Mouse (Mus musculus): ENCODE results near the gene Nrp1. TPM values are rescaled to one million over a fixed set of nuclear protein-coding genes. Genes with fewer than 3 reads are reported as not detected.

Nrp1 gene
- polyA plus RNA-seq, 1 experiment, result 6.0 TPM

- no peaks in the 10 kb centered on the region for H3K4me1 ChIP-seq (ENCODE audit: control insufficient read depth, insufficient read depth, low read length)
- WGBS, result 81% methylated on average over 5 of the region's 5 CpGs
- TF ChIP-seq CTCF (IDR thresholded peaks at IDR 0.05; ENCODE audit: control insufficient read depth, insufficient read depth, low read length) (no peak), POLR2A (IDR thresholded peaks at IDR 0.05; ENCODE audit: borderline replicate concordance, control insufficient read depth, low read depth, low read length) (no peak)
- no peak overlapping the region for H3K27ac ChIP-seq (ENCODE audit: control insufficient read depth, insufficient read depth, low read depth, low read length, poor library complexity)
- H3K4me3 ChIP-seq (replicated peaks; ENCODE audit: control insufficient read depth, low read depth, low read length), result no peak overlapping the region
Observed at GRCm38 (mm10) chr8:128372724-128373123, 14.3 kb downstream of the Nrp1 start.

GRCm38 (mm10) chr8:128373418-128373817 is 15.0 kb downstream of the Nrp1 start:
- Histone ChIP-seq H3K4me1 (ENCODE audit: control insufficient read depth, insufficient read depth, low read length) (no peaks in the 10 kb centered on the region), H3K27ac (ENCODE audit: control insufficient read depth, insufficient read depth, low read depth, low read length, poor library complexity) (no peak overlapping the region), H3K4me3 (replicated peaks; ENCODE audit: control insufficient read depth, low read depth, low read length) (no peak overlapping the region)
- TF ChIP-seq POLR2A (IDR thresholded peaks at IDR 0.05; ENCODE audit: borderline replicate concordance, control insufficient read depth, low read depth, low read length), result no peak
- 78% methylated on average over 6 of the region's 6 CpGs for WGBS

GRCm38 (mm10) chr8:128375291-128375690 is 16.9 kb downstream of the Nrp1 start:
- TF ChIP-seq POLR2A (IDR thresholded peaks at IDR 0.05; ENCODE audit: borderline replicate concordance, control insufficient read depth, low read depth, low read length) (no peak), CTCF (IDR thresholded peaks at IDR 0.05; ENCODE audit: control insufficient read depth, insufficient read depth, low read length) (no peak)
- Histone ChIP-seq H3K4me1 (ENCODE audit: control insufficient read depth, insufficient read depth, low read length) (no peaks in the 10 kb centered on the region), H3K27ac (ENCODE audit: control insufficient read depth, insufficient read depth, low read depth, low read length, poor library complexity) (no peak overlapping the region), H3K4me3 (replicated peaks; ENCODE audit: control insufficient read depth, low read depth, low read length) (no peak overlapping the region)
- 70% methylated on average over 4 of the region's 4 CpGs for WGBS

GRCm38 (mm10) chr8:128383176-128383575 is 24.8 kb downstream of the Nrp1 start:
- H3K4me1 ChIP-seq (ENCODE audit: control insufficient read depth, insufficient read depth, low read length), result no peaks in the 10 kb centered on the region
- WGBS, result 64% methylated on average over 3 of the region's 3 CpGs
- H3K27ac ChIP-seq (ENCODE audit: control insufficient read depth, insufficient read depth, low read depth, low read length, poor library complexity), result no peak overlapping the region
- no peak for TF ChIP-seq CTCF (IDR thresholded peaks at IDR 0.05; ENCODE audit: control insufficient read depth, insufficient read depth, low read length)
- TF ChIP-seq POLR2A (IDR thresholded peaks at IDR 0.05; ENCODE audit: borderline replicate concordance, control insufficient read depth, low read depth, low read length), result no peak
- no peak overlapping the region for H3K4me3 ChIP-seq (replicated peaks; ENCODE audit: control insufficient read depth, low read depth, low read length)

GRCm38 (mm10) chr8:128384366-128384765 is 26.0 kb downstream of the Nrp1 start:
- Histone ChIP-seq H3K4me1 (ENCODE audit: control insufficient read depth, insufficient read depth, low read length) (peaks cover under 1% of the 10 kb centered on the region; the same call in 1 of the 2 replicates), H3K27ac (ENCODE audit: control insufficient read depth, insufficient read depth, low read depth, low read length, poor library complexity) (no peak overlapping the region), H3K4me3 (replicated peaks; ENCODE audit: control insufficient read depth, low read depth, low read length) (no peak overlapping the region)
- 80% methylated on average over 2 of the region's 2 CpGs for WGBS
- TF ChIP-seq CTCF (IDR thresholded peaks at IDR 0.05; ENCODE audit: control insufficient read depth, insufficient read depth, low read length), result no peak
- TF ChIP-seq POLR2A (IDR thresholded peaks at IDR 0.05; ENCODE audit: borderline replicate concordance, control insufficient read depth, low read depth, low read length), result no peak

GRCm38 (mm10) chr8:128384921-128385332 is 26.5 kb downstream of the Nrp1 start:
- TF ChIP-seq CTCF (IDR thresholded peaks at IDR 0.05; ENCODE audit: control insufficient read depth, insufficient read depth, low read length) (no peak), POLR2A (IDR thresholded peaks at IDR 0.05; ENCODE audit: borderline replicate concordance, control insufficient read depth, low read depth, low read length) (no peak)
- Histone ChIP-seq H3K27ac (ENCODE audit: control insufficient read depth, insufficient read depth, low read depth, low read length, poor library complexity) (no peak overlapping the region), H3K4me3 (replicated peaks; ENCODE audit: control insufficient read depth, low read depth, low read length) (no peak overlapping the region), H3K4me1 (ENCODE audit: control insufficient read depth, insufficient read depth, low read length) (peaks cover 1% of the 10 kb centered on the region; the same call in 1 of the 2 replicates)
- 72% methylated on average over 5 of the region's 5 CpGs for WGBS

- Histone ChIP-seq H3K4me1 (ENCODE audit: control insufficient read depth, insufficient read depth, low read length) (peaks cover 1% of the 10 kb centered on the region; the same call in 1 of the 2 replicates), H3K27ac (ENCODE audit: control insufficient read depth, insufficient read depth, low read depth, low read length, poor library complexity) (no peak overlapping the region), H3K4me3 (replicated peaks; ENCODE audit: control insufficient read depth, low read depth, low read length) (no peak overlapping the region)
- no peak for TF ChIP-seq CTCF (IDR thresholded peaks at IDR 0.05; ENCODE audit: control insufficient read depth, insufficient read depth, low read length)
- TF ChIP-seq POLR2A (IDR thresholded peaks at IDR 0.05; ENCODE audit: borderline replicate concordance, control insufficient read depth, low read depth, low read length), result no peak
- 42% methylated on average over 2 of the region's 2 CpGs for whole genome bisulfite sequencing
Observed at GRCm38 (mm10) chr8:128386963-128387621, 28.7 kb downstream of the Nrp1 start.

GRCm38 (mm10) chr8:128390759-128391158 is 32.4 kb downstream of the Nrp1 start:
- no peak for TF ChIP-seq CTCF (IDR thresholded peaks at IDR 0.05; ENCODE audit: control insufficient read depth, insufficient read depth, low read length)
- no peak for TF ChIP-seq POLR2A (IDR thresholded peaks at IDR 0.05; ENCODE audit: borderline replicate concordance, control insufficient read depth, low read depth, low read length)
- Histone ChIP-seq H3K4me3 (replicated peaks; ENCODE audit: control insufficient read depth, low read depth, low read length) (no peak overlapping the region), H3K27ac (ENCODE audit: control insufficient read depth, insufficient read depth, low read depth, low read length, poor library complexity) (no peak overlapping the region), H3K4me1 (ENCODE audit: control insufficient read depth, insufficient read depth, low read length) (peaks cover 1% of the 10 kb centered on the region; the same call in 1 of the 2 replicates)
